Mouse (Mus musculus) ovary, postnatal 10 days (tissue): ENCODE data around the gene Rufy4.
A peak's percentile ranks its signal among the peaks of the same experiment; 100 is the strongest.

Experiments used
- DNase-seq: peaks from one replicate; pipeline ENCODE4 v3.0.0; 2022; ENCODE audit warnings: low spot score

The Rufy4 gene

DNA sequence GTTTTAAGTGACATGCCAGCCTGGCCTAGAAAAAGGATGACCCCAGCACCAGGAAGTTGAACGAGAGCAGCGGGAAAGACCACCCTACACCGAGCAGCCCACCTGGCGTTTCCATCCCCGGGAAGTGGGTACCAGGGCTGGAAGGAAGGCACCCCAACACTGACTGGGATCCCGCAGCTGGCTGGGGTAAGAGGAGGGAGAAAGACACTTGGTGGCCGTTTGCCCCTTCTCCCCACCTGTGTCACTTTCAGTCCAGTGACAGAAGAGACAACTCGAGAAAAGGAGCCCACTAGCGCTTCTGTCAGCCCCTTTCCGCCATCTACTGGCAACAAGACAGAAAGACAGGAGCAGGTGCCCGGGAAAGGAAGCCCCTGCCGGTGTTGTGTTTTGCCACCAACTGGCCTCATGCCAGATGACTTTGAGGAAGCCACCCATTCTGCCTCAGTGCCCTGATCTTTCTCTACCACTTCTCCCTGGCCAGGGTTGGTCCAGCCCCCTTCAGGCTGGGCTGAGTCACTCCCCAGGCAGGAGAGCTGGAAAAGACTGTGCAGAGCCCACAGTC is at the start of gene Rufy4:
Gene Rufy4, plus strand, starts transcription at position 551 of the 562 bp plus-strand sequence.
- DNase-seq = peak; percentile 48

DNA sequence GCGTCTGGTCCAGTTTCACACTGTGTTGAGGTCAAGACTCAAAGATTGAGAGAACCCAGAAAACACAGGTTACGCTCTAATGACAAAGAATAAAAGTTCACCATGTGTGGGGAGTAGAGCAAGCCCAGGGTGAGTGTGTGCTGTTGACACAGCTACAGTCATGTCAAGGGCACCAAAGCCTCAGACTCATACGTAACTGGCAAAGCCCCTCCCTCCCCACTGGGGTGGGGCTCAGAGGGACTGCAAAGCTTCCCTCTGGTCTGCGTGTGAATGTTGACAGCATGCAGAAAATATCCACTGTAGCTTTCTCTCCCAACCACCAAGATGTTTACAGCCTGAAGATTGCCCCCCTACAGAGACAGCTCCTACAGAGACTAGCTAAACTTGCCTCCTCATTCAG is 49.1 kb upstream of the Rufy4 start:
- DNase-seq = no peak

DNA sequence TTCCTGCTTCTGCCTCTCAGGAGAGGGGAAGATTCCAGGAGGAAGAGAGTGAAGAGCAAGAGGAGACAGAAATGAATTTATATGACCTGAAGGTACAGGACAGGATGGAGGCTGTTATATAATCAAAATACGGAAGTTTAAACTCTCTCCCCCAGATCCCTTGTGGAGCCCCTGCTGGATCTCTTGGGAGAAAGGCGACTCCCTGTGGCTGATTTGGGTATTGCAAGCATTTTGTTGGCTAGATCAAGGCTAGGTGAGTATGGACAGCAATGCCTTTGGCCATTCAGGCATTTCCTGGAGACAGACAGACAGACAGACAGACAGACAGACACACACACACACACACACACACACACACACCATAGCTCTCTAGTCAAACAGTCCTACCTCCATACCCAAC is 48.0 kb upstream of the Rufy4 start:
- DNase-seq = peak; percentile 81

DNA sequence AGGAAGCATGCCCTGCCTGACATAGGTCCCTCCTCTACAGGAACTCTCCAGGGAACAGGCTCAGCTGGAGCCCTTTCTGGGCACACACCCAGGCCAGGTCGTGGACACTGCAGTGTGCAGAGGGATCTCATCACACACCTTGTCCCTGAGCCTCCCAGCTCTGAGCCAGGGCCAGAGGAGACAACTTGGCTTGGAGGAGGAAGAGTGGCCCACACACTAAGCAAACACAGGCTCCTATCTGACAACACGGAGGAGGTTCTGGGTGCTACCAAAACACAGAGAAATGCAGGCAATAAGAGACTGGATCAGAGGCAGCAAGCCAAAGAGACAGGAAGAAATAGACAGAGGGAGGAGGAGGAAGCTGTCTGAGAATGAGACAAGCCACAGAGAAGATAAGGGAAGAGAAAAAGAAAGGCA is 43.8 kb upstream of the Rufy4 start:
- DNase-seq = no peak

DNA sequence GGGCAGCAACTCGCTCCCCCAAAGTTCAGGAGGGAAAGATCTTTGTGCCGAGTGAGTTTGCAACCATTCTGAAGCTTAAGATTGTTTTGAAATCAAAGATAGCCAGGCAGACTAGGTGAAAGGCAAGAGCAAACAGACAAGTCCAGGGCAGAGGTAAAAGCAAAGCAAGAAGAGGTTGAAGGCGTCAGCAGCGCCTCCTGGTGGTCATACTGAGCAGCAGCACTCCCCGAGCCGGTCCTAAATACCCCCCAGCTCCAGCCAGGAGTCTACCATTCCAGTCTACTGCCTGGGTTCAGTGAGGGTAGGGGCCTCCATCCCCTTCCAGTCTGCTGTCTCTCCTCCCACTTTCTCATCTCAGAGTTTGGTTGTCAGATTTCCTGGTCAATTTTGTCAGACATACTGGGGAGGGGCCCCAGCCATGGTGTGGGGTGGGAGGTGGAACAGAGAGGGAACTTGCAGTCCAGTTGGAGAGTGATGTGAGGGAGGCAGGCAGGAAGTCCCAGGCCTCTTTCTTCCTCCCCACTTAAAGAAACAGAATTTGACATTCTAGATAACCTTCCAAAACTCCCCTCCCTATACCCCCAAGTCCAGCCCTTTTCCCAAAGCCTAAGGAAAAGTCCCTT is 42.4 kb upstream of the Rufy4 start:
- no peak for DNase-seq

DNA sequence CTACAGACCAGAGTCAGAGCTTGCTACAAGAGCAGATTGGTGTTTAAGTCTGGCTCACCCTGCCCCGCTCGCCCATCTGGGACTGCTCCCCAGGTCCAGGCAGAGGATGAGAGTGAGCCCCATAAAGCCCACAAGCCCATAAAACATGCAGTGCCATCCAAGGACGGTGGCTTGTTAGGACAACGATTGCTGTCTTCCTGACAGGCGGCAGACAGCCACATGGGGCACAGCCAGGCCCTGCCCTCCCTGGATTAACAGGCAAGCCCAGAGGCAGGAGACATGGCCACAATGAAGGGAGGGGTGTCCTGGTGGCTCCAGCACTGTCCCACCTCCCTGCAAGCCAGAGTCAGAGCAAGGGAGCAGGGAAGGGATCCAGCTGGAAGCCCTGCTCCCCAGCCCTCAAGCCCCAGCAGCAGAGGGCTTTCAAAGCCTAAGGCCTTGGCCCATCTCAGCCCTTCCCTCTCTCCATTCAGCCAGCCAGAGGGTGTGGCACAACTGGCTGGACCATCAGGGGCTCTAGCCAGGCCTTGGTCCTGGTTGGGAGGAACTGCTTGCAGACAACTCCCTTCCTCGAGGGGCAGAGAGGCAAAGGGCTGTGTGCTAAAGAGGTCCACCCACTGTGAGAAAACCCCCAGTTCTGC is 41.2 kb upstream of the Rufy4 start:
- DNase-seq = no peak

DNA sequence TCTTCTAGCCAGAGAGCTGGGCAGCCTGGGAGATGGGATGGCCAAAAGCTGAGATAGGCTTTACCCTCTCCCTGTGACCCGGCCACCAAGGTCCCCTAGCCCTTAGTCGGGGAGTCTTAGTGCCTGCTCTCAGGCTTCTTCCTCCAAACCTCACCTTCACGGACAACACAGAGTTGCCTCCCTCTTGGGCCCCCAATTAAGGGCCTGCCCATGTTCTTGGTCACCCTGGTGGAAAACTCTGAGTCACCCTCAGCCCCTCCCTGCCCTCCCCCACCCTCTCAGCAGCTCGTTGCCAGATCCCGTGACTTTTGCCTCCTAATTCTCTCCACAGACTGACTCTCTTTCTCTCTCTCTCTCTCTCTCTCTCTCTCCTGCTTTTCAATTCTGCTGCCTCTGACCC is 40.6 kb upstream of the Rufy4 start:
- no peak for DNase-seq

DNA sequence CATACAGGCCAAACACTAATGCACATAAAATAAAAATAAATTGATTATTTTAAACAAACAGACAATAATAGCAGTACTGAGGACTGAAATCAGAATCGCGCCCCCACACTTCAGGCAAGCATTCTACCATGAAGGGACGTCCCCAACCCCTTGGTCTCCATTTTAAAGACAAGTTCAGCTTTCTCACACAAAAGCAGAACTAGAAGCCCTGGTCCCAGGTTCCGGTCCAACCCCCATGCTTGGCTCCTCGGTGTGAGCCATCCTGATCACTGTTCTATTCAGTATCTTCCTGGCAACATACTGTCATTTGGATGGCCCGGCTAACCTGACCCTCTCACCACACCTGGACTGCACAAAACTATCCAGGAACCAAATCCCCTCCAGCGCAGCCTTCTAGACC is 39.8 kb upstream of the Rufy4 start:
- no peak for DNase-seq

DNA sequence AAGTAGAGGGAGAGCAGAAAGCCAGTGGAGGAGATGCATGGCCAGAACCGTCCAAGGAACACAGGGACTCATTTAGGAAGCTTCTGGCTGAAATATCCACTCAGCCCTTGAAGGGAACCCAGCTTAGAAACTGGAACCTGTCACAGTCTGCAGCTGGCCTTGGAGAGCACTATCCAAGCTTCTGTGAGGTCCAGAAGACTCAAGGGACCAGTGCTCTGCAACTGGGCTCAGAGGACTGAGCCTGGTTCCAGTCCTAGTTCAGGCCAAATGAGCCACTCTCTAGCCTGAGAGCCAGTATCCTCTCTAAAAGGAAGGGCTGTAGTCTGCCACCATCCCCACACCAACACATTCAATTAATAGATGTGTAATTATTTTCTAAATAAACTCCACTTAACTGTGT is 36.8 kb upstream of the Rufy4 start:
- DNase-seq = no peak

DNA sequence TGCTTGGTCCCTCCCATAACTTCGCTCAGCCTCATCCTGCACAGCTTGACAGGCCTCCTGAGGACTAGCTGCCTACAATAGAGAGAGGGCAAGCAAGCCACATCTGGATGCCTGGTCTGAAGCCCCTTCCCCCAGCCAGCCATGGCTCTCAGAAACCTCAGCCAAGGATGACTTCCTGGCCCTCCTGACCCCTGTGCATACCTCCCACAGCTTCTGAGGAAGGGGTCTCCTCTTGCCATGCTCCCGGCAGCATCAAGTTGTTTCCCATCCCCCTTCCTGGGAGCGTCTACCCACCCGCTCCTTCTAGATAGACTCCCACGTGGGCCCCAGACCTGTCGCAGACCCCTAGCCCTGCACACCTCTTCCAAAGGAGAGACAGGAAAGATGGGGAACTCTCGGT is 35.0 kb upstream of the Rufy4 start:
- no peak for DNase-seq

DNA sequence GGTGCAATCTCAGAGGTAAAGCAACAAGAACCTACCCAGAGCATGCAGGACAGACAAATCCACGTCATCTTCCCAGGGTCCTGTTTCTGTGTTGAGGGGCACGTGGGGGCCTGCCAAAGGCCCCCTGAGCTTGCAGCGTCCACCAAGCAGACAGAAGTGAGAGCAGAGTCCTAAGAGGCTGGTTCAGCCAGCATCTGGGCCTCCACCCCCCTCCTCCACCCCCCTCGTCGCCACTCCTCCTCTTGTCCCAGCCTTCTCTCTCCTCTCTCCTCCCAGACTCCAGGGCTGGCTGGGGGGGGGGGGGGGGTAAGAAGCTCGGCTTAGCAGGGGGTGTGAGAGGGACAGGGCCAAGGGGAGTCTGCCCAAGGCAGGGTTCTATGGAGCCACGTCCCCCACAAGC is 34.2 kb upstream of the Rufy4 start:
- DNase-seq = no peak

DNA sequence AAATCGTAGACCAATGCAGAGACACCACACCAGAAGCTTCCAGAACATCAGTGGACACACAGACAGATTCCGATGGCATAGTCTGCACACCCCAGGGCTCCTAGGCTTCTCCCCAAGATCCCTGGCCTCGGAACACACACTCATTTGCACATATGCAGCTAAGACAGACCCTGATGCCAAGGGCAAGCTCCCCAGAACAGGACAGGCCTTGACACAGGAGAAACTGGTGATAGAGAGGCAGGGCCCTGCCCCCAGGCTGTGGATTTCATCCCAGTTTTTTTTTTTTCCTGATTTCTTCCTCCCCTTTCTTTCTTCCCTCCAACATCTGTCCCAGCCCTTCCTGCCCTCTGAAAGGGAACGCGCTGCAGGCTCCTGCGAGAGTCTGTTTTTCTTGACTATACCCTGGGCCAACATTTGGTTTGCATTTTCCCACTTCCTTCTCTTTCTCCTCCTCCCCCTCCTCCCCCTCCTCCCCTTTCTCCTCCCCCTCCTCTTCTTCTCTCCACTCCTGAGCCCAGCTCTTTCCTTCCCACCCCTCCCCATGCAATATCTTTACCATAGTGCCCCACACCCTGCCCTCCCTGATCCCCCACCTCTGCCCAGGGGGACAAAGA is 33.6 kb upstream of the Rufy4 start:
- no peak for DNase-seq

DNA sequence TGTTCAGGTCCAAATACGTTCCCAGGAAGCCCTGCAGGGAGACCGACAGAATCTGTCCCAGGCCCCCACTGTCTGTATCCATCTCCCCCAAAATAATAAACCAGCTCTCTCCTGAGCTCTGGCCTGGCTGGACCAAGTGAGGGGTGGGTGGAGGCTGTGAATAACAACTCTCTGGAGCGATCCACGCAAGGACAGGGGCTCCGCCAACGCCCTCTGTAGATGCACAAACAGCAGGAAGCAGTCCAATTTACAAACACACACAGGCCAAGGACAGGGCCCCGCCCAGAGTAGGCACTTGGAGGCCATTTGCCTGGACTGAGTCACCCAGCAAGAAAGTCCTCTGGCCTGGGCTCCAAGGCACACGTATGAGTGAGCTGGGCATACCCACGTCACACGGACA is 33.1 kb upstream of the Rufy4 start:
- no peak for DNase-seq

DNA sequence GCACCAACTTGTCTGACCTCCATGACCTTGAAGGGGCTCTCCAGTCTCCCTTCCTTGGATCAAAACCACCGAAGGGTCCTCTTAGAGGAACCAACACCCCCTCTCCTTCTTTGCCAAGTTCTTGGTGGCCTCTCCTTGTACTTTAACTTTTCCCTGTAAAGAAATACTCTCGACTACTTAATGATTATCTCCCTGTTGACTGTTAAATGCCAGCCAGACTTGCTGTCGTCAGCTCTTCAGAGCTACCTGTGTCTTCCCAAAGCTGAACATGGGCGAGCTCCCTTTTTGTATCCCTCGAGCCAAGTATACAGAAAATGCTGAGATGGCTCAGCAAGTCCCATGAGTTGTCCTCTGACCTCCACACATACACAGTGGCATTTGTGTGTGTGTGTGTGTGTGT is 31.9 kb upstream of the Rufy4 start:
- DNase-seq = no peak

DNA sequence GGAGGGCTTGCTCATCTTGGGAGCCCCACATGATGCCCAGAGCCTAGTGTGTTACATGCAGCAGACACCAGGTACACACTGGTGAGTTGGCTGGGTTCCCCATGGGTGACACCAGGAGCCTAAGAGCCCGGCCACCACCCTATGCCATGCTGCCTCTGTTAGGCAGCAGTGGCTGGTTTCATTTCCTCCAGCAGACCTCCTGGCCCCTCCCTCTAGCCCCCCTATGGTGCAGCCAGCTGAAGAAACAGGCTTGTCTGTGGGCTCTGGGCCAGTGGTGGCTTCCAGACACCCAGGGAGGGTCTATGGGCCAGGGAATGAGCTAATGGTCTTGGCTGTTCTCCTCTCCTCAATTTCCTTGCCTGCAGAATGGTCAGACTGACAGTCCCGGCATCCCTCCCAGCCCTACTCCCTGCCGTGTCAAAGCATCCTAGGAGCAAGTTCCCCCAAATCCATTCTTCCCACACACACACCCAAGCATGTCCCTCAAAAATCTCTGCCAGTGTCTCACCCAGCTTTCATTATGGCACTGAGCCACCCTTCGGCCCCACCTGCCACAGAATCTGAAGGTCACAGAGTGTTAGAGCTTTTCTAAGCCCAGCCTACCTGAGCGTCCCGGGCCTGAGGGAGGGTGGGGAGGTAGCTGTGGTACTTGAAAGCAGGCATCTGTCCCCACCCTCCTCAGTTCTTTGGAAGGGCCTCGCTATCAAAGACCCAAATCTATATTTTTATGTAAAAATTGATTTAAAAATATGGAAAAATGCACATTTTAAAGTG is 30.7 kb upstream of the Rufy4 start:
- no peak for DNase-seq

DNA sequence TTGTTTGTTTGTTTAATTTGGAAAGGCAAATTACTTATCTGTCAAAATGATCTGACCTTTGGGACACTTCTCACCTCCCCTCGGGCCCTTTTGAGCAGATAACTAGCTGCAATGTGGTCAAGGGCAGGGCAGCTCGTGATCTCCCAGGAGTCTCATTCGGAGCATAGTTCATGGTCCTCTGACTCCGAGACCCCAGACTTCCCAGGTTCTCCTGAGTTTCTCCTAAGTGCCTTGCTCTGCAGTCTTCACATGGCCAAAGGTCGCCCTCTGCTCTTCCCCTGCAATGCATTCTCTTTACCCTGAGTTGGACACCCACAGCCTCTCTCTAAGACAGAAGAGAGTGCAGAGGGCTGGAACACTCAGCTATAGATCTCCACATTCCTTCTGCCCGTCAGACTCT is 30.0 kb upstream of the Rufy4 start:
- DNase-seq = no peak

DNA sequence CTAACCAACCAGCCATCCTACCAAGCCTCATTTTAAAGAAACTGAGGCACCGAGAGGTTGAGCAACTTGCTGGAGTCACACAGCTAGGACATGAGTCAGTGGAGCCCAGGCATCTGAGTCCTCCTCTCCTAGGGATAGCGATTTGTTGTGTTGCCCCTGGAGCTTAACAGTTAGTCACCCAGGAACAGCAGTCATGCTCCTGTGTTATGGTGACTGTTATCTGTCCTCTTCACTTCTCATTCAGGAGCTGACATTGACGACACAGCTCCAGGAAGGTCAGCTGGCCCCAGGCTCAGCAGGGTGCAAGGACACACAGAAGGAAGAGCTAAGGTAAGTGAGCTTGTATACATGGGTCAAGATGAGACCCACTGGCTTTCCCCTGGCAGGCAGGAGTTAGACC is 29.6 kb upstream of the Rufy4 start:
- no peak for DNase-seq

DNA sequence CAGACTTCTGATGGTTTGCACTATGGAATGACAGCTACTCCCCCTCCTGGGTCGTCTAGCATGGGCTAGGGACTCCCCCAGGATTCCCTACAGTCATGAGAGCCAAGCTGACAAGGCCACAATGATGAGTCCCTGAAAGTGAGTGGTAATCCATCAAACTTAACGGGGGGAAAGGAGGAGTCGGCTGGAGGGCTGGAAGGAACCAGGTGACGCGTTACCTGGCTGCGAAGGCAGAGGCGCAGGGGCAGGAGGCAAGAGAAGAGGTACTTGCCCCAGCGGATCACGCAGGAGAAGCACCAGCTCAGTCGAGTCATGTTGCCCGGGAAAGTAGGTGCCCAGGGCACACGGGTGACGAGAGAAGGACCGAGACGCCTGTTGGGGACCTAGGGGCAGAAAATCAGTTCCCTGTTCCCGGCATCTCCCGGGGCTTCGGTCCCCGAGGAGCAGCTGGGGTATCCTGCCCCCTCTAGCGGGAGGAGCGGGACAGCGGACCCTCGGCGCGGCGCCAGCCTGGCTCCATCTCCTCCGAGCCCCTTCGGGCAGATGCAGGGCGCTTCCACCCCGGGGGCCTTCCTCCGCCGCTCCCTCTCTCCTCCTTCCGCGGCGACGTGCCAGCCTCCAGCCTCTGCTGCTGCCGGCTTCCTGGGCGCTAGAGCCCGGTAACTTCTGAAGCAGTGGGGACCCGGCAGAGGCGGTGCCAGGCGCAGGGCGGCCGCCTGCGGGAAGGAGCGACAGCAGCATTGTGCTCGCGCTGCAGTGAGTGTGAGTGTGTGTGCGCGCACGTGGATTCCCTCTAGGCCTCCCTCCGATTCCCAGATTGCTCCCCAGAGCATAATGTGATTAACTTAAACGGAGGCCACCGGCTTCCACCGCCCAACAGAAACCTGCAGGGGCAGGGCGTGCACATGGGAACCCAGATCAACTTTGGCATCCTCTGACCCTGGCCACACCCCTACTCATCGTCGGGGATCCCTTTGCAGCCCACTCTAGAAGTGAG is 27.0 kb upstream of the Rufy4 start:
- DNase-seq = no peak

DNA sequence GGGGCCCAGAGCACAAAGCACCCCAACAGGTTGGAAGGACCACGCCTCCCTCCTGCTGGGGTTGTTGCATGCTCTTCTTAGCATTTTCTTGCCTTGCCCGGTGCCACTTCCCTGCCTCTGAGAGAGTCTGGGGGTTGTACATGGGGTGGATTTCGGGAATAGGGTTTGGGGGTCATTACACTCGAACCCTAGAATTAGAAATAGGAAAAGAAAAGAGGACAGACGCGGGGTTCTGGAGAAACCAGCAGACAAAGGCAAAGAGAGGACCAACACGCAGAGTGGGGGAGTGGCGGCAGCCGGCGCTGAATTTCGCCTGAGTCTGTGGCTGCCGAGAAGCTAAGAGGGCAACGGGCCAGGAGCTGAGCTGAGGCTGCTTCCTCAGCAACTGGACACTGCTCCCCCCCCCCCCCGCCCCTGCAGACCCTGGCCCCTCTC is 26.3 kb upstream of the Rufy4 start:
- DNase-seq = no peak

DNA sequence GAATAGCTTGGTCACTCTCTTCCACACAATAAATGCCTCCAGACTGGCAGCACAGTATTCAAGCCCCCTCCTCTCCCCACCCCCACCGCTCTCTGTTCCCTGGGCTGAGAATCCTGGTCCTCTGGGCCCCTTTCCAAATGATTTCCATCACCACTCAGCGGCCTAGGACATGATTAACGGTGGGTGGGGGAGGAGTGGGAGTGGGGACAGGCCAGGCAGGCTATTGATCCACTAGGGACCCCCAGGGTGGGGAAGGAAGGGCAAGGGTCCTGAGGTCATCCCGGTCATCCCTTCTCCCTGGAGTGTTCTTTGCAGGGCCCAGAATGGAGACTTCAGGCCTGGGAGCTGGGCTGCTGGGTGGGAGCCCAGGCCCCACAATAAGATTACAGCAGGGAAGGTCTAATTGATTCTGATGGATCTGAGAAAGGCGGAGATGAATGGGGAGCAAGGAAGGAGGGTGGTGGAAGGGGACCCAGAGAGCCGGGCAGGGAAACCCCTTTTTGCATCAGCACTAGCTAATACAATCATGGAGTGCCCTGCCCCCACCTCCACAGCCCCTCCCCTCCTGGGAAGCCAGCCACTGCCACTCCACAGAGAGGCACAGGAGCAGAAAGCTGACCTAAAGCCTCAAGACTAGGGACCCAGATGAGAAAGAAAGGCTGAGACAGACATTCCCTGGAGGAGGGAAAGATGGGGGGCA is 21.5 kb upstream of the Rufy4 start:
- DNase-seq = no peak

DNA sequence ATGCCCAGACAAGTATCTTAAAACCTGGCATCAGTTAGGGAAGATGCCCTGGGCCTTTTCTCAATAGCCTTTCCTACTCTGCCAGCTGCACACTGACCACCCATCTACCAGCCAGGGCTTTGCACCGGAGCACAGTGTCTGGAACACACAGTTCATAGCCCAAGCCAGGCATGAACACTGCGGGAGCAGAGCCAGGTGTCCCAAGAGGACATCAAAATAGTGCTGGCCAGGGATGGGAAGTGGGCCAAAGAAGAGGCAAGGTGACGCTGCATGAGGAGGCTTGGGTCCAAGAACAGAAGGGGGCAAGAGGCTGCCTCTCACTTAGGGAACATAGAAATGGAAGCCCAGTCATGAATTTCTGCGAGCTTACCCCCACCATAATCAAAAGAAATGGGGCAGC is 19.7 kb upstream of the Rufy4 start:
- DNase-seq = no peak
